Mouse (Mus musculus): ENCODE results near the gene Sele. TPM values are rescaled to one million over a fixed set of nuclear protein-coding genes. Genes with fewer than 3 reads are reported as not detected.

Gene Sele
- polyA plus RNA-seq, 1 experiment from 2014 or later, result not detected

DNA sequence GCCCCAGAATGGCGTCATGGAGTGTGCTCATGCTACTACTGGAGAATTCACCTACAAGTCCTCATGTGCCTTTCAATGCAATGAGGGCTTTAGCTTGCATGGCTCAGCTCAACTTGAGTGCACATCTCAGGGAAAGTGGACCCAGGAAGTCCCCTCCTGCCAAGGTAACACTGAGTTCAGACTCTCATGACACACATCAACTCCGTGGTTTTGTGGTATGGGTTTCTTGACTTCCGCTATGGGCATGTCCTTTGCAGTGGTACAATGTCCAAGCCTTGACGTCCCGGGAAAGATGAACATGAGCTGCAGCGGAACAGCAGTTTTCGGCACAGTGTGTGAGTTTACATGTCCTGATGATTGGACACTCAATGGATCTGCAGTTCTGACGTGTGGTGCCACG, 5.5 kb downstream of the Sele start:
- WGBS, result 97% methylated on average over 9 of the region's 9 CpGs
- H3K9me3 ChIP-seq (replicated peaks), result no peaks in the 10 kb centered on the region

GRCm38 (mm10) chr1:164054800-164055199, 6.8 kb downstream of the Sele start:
- DNase-seq (ENCODE audit: low spot score), result no peak
- 44% methylated on average over 2 of the region's 2 CpGs for WGBS
- Histone ChIP-seq H3K27ac (no peak overlapping the region), H3K36me3 (no peaks in the 10 kb centered on the region), H3K4me1 (no peaks in the 10 kb centered on the region), H3K4me3 (no peak overlapping the region), H3K27me3 (ENCODE audit: low read depth, poor library complexity, severe bottlenecking) (no peaks in the 10 kb centered on the region), H3K9me3 (replicated peaks) (no peaks in the 10 kb centered on the region)

More for the DNA sequence above, 5.5 kb downstream of the Sele start:
- Histone ChIP-seq H3K27ac (no peak overlapping the region), H3K4me3 (no peak overlapping the region), H3K27me3 (ENCODE audit: low read depth, poor library complexity, severe bottlenecking) (no peaks in the 10 kb centered on the region), H3K4me1 (no peaks in the 10 kb centered on the region), H3K36me3 (no peaks in the 10 kb centered on the region)
- DNase-seq (ENCODE audit: low spot score), result no peak

DNA sequence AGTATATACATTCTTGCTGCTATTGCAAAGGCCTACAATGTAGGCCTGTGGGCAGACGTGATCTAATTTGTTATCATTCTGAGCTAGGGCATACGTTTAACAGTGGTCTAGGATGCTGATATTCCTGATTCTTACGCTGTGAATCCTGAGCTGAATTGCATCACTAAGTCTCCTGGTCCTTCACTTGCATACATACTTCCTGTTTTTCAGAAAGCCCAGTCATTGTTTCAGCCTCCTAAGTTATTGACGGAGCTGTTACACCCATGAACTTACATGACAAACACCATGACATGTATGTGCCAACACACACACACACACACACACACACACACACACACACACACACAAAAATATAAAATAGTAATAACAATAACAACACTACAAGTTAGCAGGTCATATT, 12.0 kb downstream of the Sele start:
- H3K9me3 ChIP-seq (replicated peaks), result no peaks in the 10 kb centered on the region
- WGBS, result 93% methylated on average over 4 of the region's 4 CpGs
- DNase-seq (ENCODE audit: low spot score), result no peak
- H3K27me3 ChIP-seq (ENCODE audit: low read depth, poor library complexity, severe bottlenecking), result no peaks in the 10 kb centered on the region
- H3K36me3 ChIP-seq, result no peaks in the 10 kb centered on the region
- no peaks in the 10 kb centered on the region for H3K4me1 ChIP-seq
- H3K27ac ChIP-seq, result no peak overlapping the region
- H3K4me3 ChIP-seq, result no peak overlapping the region

- no peak for DNase-seq (ENCODE audit: low spot score)
- Histone ChIP-seq H3K27ac (no peak overlapping the region), H3K4me1 (no peaks in the 10 kb centered on the region), H3K9me3 (replicated peaks) (no peaks in the 10 kb centered on the region), H3K36me3 (no peaks in the 10 kb centered on the region), H3K4me3 (no peak overlapping the region), H3K27me3 (ENCODE audit: low read depth, poor library complexity, severe bottlenecking) (no peaks in the 10 kb centered on the region)
- 43% methylated on average over 4 of the region's 4 CpGs for WGBS
These were observed 13.2 kb downstream of the Sele start for GRCm38 (mm10) chr1:164061278-164061677.

GRCm38 (mm10) chr1:164061925-164062324, 13.9 kb downstream of the Sele start, which contains the start of gene Sell:
Gene Sell, plus strand, starts transcription at chr1:164061982.
- Histone ChIP-seq H3K4me3 (no peak within 1 kb of the TSS), H3K9me3 (replicated peaks) (no peaks in the 10 kb centered on the region), H3K36me3 (no peaks in the 10 kb centered on the region), H3K4me1 (no peaks in the 10 kb centered on the region), H3K27ac (no peak within 1 kb of the TSS), H3K27me3 (ENCODE audit: low read depth, poor library complexity, severe bottlenecking) (no peaks in the 10 kb centered on the region)
- DNase-seq (ENCODE audit: low spot score), result no peak
- WGBS, result 82% methylated on average over 4 of the region's 4 CpGs

- 79% methylated on average over 2 of the region's 2 CpGs for WGBS
These were observed 14.8 kb downstream of the Sele start for GRCm38 (mm10) chr1:164062856-164063255.

DNA sequence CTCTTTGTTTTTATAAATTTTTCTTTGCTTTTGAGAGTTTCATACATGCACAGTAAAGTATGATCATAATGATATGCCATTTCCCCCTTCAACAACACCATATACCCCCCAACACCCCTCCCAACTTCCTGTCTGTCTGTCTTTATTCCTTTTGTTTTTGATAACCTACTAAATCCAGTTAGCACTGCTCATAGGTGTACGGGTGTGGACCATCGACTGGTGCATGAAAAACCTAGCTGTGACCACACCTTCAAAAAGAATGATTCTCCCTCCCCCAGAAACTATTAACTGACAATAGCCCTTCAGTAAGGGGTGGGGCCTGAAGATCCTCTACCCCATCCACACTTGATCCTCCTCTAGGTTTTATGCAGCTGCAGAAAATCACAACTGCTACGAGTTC, 15.7 kb downstream of the Sele start:
- WGBS, result 62% methylated on average over 3 of the region's 3 CpGs

More at GRCm38 (mm10) chr1:164062856-164063255, 14.8 kb downstream of the Sele start:
- DNase-seq (ENCODE audit: low spot score), result no peak
- Histone ChIP-seq H3K9me3 (replicated peaks) (no peaks in the 10 kb centered on the region), H3K4me1 (no peaks in the 10 kb centered on the region), H3K27ac (no peak overlapping the region), H3K36me3 (no peaks in the 10 kb centered on the region), H3K27me3 (ENCODE audit: low read depth, poor library complexity, severe bottlenecking) (no peaks in the 10 kb centered on the region), H3K4me3 (no peak overlapping the region)

DNA sequence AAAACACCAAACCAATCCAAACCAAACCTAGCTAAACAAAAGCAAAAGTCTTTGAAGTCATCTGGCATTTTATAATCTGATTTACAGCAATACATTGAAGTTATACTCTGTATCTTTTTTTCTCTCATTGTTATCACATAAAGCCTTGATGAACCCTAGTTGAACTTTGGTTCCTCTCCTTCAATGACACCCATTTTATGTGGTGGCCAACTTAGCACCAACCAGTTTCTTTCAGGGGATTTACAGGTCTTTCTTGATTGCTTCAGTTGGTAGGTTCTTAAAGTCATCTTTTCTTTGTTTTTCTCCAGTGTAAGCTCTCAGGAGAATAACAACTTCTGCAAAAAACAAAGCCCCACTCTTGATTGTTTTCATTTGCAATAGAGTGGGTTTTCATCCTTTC, 21.2 kb downstream of the Sele start:
- Histone ChIP-seq H3K36me3 (no peaks in the 10 kb centered on the region), H3K4me1 (no peaks in the 10 kb centered on the region)
- no peak for DNase-seq (ENCODE audit: low spot score)

More for the DNA sequence above, 15.7 kb downstream of the Sele start:
- no peaks in the 10 kb centered on the region for H3K4me1 ChIP-seq
- no peaks in the 10 kb centered on the region for H3K36me3 ChIP-seq
- no peak overlapping the region for H3K4me3 ChIP-seq
- H3K27ac ChIP-seq, result no peak overlapping the region
- no peaks in the 10 kb centered on the region for H3K9me3 ChIP-seq (replicated peaks)
- no peak for DNase-seq (ENCODE audit: low spot score)
- H3K27me3 ChIP-seq (ENCODE audit: low read depth, poor library complexity, severe bottlenecking), result no peaks in the 10 kb centered on the region

DNA sequence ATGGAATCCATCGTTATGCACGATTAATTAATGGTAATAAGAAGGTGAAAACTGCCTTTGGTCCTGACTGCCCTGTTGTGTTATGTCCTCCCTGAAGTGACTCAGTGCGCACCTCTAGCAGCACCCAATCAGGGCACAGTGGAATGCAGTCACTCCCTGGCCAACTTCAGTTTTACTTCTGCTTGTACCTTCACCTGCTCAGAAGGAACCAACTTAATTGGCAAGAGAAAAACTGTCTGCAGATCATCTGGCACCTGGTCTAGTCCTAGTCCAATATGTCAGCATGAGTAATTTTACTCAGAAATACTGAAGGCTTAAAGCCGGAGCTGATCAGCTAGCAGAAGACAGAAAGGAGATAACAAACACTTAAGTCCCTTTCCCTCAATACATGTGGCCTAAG, 22.4 kb downstream of the Sele start:
- Histone ChIP-seq H3K27me3 (ENCODE audit: low read depth, poor library complexity, severe bottlenecking) (no peaks in the 10 kb centered on the region), H3K4me1 (no peaks in the 10 kb centered on the region), H3K4me3 (no peak overlapping the region), H3K27ac (no peak overlapping the region), H3K9me3 (replicated peaks) (no peaks in the 10 kb centered on the region), H3K36me3 (no peaks in the 10 kb centered on the region)
- WGBS, result 90% methylated on average over 4 of the region's 4 CpGs
- DNase-seq (ENCODE audit: low spot score), result no peak

More for the DNA sequence above, 21.2 kb downstream of the Sele start:
- Histone ChIP-seq H3K27ac (no peak overlapping the region), H3K27me3 (ENCODE audit: low read depth, poor library complexity, severe bottlenecking) (no peaks in the 10 kb centered on the region), H3K9me3 (replicated peaks) (no peaks in the 10 kb centered on the region), H3K4me3 (no peak overlapping the region)

GRCm38 (mm10) chr1:164071111-164071510, 23.1 kb downstream of the Sele start:
- Histone ChIP-seq H3K27ac (no peak overlapping the region), H3K4me3 (no peak overlapping the region), H3K9me3 (replicated peaks) (no peaks in the 10 kb centered on the region), H3K27me3 (ENCODE audit: low read depth, poor library complexity, severe bottlenecking) (no peaks in the 10 kb centered on the region), H3K36me3 (no peaks in the 10 kb centered on the region), H3K4me1 (no peaks in the 10 kb centered on the region)
- DNase-seq (ENCODE audit: low spot score), result no peak
- 85% methylated on average over 7 of the region's 7 CpGs for WGBS

DNA sequence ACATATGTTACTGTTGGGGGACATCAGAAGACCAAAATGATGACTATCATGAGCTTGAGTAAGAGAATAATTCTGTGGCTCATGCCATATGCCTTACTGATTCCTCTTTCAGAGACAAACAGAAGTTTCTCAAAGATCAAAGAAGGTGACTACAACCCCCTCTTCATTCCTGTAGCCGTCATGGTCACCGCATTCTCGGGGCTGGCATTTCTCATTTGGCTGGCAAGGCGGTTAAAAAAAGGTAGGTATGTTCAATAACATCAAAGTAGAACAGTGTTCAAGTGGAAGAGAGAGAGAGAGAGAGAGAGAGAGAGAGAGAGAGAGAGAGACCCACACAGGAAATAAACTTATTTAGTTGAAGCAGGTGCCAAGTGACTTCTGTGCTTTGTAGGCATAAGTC, 24.0 kb downstream of the Sele start:
- 91% methylated on average over 4 of the region's 4 CpGs for WGBS
- no peaks in the 10 kb centered on the region for H3K36me3 ChIP-seq
- no peaks in the 10 kb centered on the region for H3K27me3 ChIP-seq (ENCODE audit: low read depth, poor library complexity, severe bottlenecking)
- no peaks in the 10 kb centered on the region for H3K9me3 ChIP-seq (replicated peaks)
- no peak overlapping the region for H3K4me3 ChIP-seq
- no peak overlapping the region for H3K27ac ChIP-seq
- no peak for DNase-seq (ENCODE audit: low spot score)
- H3K4me1 ChIP-seq, result no peaks in the 10 kb centered on the region

DNA sequence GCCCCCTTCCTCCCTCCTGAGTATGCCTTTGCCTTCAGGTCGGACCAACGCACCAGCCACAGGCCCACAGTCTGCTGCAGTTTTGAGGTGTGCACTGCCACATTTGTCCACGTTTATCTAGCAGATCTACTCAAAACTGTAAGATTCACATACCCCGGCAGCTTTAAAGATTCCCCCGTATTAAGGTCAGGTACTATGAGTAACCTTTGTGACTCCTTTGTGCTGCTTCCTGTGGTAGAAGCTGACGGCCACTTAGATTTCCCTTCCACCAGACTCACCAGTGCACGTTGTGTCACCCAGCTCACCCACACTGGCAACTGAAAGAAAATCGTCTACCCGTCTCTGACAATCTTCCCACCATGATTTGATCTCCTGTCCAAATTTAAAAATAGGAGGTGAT, 25.1 kb downstream of the Sele start:
- 90% methylated on average over 9 of the region's 9 CpGs for WGBS
- no peaks in the 10 kb centered on the region for H3K9me3 ChIP-seq (replicated peaks)
- no peak for DNase-seq (ENCODE audit: low spot score)
- no peak overlapping the region for H3K4me3 ChIP-seq
- no peaks in the 10 kb centered on the region for H3K27me3 ChIP-seq (ENCODE audit: low read depth, poor library complexity, severe bottlenecking)
- no peaks in the 10 kb centered on the region for H3K36me3 ChIP-seq
- H3K27ac ChIP-seq, result no peak overlapping the region
- no peaks in the 10 kb centered on the region for H3K4me1 ChIP-seq

GRCm38 (mm10) chr1:164073803-164074202, 25.8 kb downstream of the Sele start:
- WGBS, result 85% methylated on average over 7 of the region's 7 CpGs
- H3K4me3 ChIP-seq, result no peak overlapping the region

DNA sequence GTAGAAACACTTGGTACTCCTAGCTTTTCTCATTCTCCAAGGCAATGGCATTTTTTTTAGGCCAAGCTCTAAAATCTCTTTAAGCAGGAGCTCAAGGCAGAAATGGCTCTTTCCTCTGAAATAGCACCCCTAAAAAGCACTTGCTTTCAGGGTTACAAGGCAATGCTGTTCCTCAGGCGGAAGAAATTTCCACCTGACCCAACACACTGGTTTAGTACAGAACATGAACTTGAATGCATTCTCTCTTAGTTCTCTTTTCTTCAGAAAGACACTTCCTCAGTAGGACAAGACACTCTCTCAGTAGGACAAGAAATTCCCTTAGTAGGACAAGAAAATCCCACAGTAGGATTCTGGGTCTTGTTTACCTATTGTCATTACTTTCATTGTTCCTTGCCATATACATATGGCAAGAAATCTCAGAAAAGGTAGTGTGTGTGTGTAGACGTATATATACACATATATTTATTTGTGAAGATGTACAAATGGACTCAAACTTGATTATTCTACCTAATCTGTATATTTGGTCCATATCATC, 26.6 kb downstream of the Sele start:
- Histone ChIP-seq H3K27me3 (ENCODE audit: low read depth, poor library complexity, severe bottlenecking) (no peaks in the 10 kb centered on the region), H3K4me1 (no peaks in the 10 kb centered on the region), H3K36me3 (no peaks in the 10 kb centered on the region), H3K4me3 (no peak overlapping the region), H3K27ac (no peak overlapping the region), H3K9me3 (replicated peaks) (no peaks in the 10 kb centered on the region)
- no peak for DNase-seq (ENCODE audit: low spot score)
- 92% methylated on average over 2 of the region's 2 CpGs for WGBS

More at GRCm38 (mm10) chr1:164073803-164074202, 25.8 kb downstream of the Sele start:
- Histone ChIP-seq H3K27me3 (ENCODE audit: low read depth, poor library complexity, severe bottlenecking) (no peaks in the 10 kb centered on the region), H3K4me1 (no peaks in the 10 kb centered on the region), H3K27ac (no peak overlapping the region), H3K9me3 (replicated peaks) (no peaks in the 10 kb centered on the region), H3K36me3 (no peaks in the 10 kb centered on the region)
- DNase-seq (ENCODE audit: low spot score), result no peak
